In genomic region chr6:90759754-90760153, GRCm38 (mm10) we compare ENCODE assay signal across 10 mouse cellular contexts.
DNase-seq lines count a peak whose midpoint lies in the region; ATAC-seq and TF ChIP-seq lines count a peak whose summit lies in the region.
"Had no signal": no experiment of that assay in that cellular context is flagged by ENCODE, and none has a peak within 500 bp of the region (broad histone marks: within the 10 kb centered on the region; RNA-seq: fewer than 3 reads in every experiment).

No protein-coding gene starts in this region.

- no peak for TF ChIP-seq CTCF in gastrocnemius, adult 2 months (IDR thresholded peaks at IDR 0.05)

- no peaks in the 10 kb centered on the region for H3K27me3 ChIP-seq in midbrain, embryonic 15.5 days (replicated peaks)
- H3K27me3 ChIP-seq: liver, embryonic 15.5 days had no signal

- H3K9me3 ChIP-seq in midbrain, embryonic 15.5 days: no peaks in the 10 kb centered on the region
- H3K9me3 ChIP-seq: liver, embryonic 15.5 days had no signal

- H3K36me3 ChIP-seq in midbrain, embryonic 15.5 days (replicated peaks): no peaks in the 10 kb centered on the region
- H3K36me3 ChIP-seq: liver, embryonic 15.5 days had no signal

- WGBS in midbrain, embryonic 15.5 days: 43% methylated on average over 2 of the region's 2 CpGs

- H3K27ac ChIP-seq in gastrocnemius, adult 2 months: peak overlapping the region; percentile 38
- H3K27ac ChIP-seq in midbrain, embryonic 15.5 days: peak overlapping the region; percentile 48; the same call in 1 of the 2 replicates
- H3K27ac ChIP-seq: liver, embryonic 15.5 days had no signal

- H3K4me2 ChIP-seq in midbrain, embryonic 15.5 days: no peak overlapping the region
- H3K4me2 ChIP-seq: liver, embryonic 15.5 days had no signal

- no peak; the same call in 1 of the 2 replicates for ATAC-seq in midbrain, embryonic 15.5 days (replicated peaks)

- intact Hi-C loops in gastrocnemius, adult 2 months (cut with DNase I): no loop called here
- intact Hi-C loops in gastrocnemius, postnatal 36 days (cut with DNase I): no loop called here

- no peak overlapping the region for H3K4me3 ChIP-seq in gastrocnemius, adult 2 months
- no peak overlapping the region for H3K4me3 ChIP-seq in midbrain, embryonic 15.5 days
- H3K4me3 ChIP-seq: liver, embryonic 15.5 days had no signal

- H3K9ac ChIP-seq in midbrain, embryonic 15.5 days: no peak overlapping the region
- H3K9ac ChIP-seq: liver, embryonic 15.5 days had no signal

- H3K4me1 ChIP-seq in midbrain, embryonic 15.5 days: peaks cover 33% of the 10 kb centered on the region

- DNase-seq in gastrocnemius, adult 2 months: no peak
- no peak for DNase-seq in gastrocnemius, postnatal 36 days
- DNase-seq in cerebellum, adult 11 months: peak; percentile 72
- DNase-seq in cerebellum, postnatal 36 days: peak; percentile 75 to 76
- no peak for DNase-seq in ovary, adult 18-20 months (ENCODE audit: low spot score)
- no peak for DNase-seq in urinary bladder, adult 18-20 months (ENCODE audit: low spot score in 2 of 2)
- DNase-seq: heart, adult 18-20 months; kidney, postnatal 10 days had no signal

Comparison
In these comparisons a context has a peak if more than half of its experiments do, and no peak if none do; other contexts are left out.
1. DNase-seq: peak in cerebellum, adult 11 months (single experiment) and cerebellum, postnatal 36 days (2 of 2); none in gastrocnemius, adult 2 months (single experiment), gastrocnemius, postnatal 36 days (0 of 2), ovary, adult 18-20 months (single experiment) and urinary bladder, adult 18-20 months (0 of 2).